Mouse (Mus musculus): ENCODE data around the gene Lyrm2.

DNA sequence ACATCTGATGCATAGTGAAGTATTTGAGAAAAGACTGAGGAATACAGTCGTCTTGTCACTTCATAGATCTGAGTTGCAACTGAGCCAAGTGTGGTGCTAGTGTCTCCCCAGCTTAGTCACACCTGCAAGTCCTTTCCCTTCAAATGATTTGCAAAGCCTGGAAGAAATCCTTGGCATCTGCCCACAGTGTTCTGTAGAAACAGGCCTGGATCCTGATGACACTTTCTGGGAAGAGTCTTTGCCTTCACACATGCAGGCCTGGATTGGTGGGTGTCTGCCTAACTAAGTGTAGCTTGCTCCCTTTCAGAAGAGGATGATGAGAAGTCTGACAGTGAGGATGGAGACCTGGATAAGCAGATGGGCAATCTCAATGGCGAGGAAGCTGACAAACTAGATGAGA, 42.6 kb upstream of the Lyrm2 start:
- TF ChIP-seq CTCF (IDR thresholded peaks at IDR 0.05; ENCODE audit: low read depth, low read length): no peak
- no peak for TF ChIP-seq GATA1 (IDR thresholded peaks at IDR 0.05; ENCODE audit: borderline replicate concordance, low read length)
- no peak for TF ChIP-seq POLR2AphosphoS5 (IDR thresholded peaks at IDR 0.05; ENCODE audit: insufficient replicate concordance, low read depth, low read length)
- TF ChIP-seq TAL1 (conservative IDR thresholded peaks at IDR 0.05; ENCODE audit: low read depth, low read length): no peak

Measured in G1E (cell line).